16 mouse cellular contexts compared by ENCODE assay signal in the genomic region with DNA sequence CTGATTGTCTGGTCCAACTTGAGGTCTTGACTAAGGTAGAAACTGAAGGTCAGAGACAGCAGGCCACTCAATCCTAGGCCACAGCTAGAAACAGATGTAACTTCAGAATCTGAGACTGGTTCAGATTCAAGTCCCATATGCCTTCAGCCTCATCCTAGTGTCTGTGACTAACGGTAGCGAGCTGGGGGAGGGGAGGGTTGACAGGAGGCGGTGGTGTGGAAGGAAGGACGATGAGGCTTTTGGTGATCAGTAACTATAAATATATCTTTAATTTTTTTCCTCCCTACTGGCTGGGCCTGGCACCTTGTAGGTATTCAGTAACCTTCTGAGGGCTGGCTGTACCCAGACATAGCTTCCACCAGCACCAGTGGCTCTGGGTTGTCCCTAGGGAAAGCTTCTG. TPM values are rescaled to one million over a fixed set of nuclear protein-coding genes. Genes with fewer than 3 reads are reported as not detected.
A peak's percentile ranks its signal among the peaks of the same experiment; 100 is the strongest.
DNase-seq lines count a peak whose midpoint lies in the region; ATAC-seq and TF ChIP-seq lines count a peak whose summit lies in the region.
"Had no signal": no experiment of that assay in that cellular context is flagged by ENCODE, and none has a peak within 500 bp of the region (broad histone marks: within the 10 kb centered on the region; RNA-seq: fewer than 3 reads in every experiment).

No protein-coding gene starts in this region.

- DNase-seq in gastrocnemius, adult 2 months: no peak
- no peak for DNase-seq in gastrocnemius, adult 18-20 months (ENCODE audit: low spot score)
- DNase-seq in spleen, adult 2 months (ENCODE audit: low read depth in 1 of 2, low spot score in 2 of 2): no peak
- DNase-seq in spleen, postnatal 14 days (ENCODE audit: low spot score in 2 of 2): no peak
- DNase-seq in limb, embryonic 14.5 days (ENCODE audit: low spot score): no peak
- no peak for DNase-seq in left cerebral cortex, postnatal 4 days
- DNase-seq in retina, postnatal 1 day: no peak
- DNase-seq in cerebellum, adult 9-11 months: no peak
- DNase-seq: adrenal gland, postnatal 10 days; cerebellum, adult 11-12 months; gastrocnemius, postnatal 25 days; heart, postnatal 14 days; right cerebral cortex, postnatal 4 days had no signal

- H3K4me1 ChIP-seq in spleen, adult 2 months (ENCODE audit: control insufficient read depth, insufficient read depth, insufficient read length): peaks cover 6% of the 10 kb centered on the region
- peaks cover 46% of the 10 kb centered on the region for H3K4me1 ChIP-seq in limb, embryonic 14.5 days (ENCODE audit: control insufficient read depth, insufficient read depth, low read length)

- no peaks in the 10 kb centered on the region for H3K36me3 ChIP-seq in spleen, adult 2 months (ENCODE audit: control insufficient read depth, insufficient read depth, low read length)
- H3K36me3 ChIP-seq in limb, embryonic 14.5 days (ENCODE audit: control insufficient read depth, insufficient read depth, low read length): no peaks in the 10 kb centered on the region
- H3K36me3 ChIP-seq: forebrain, embryonic 15.5 days; lung, embryonic 15.5 days had no signal

- TF ChIP-seq POLR2A in spleen, adult 2 months (IDR thresholded peaks at IDR 0.05; ENCODE audit: low read depth, low read length): no peak
- TF ChIP-seq POLR2A in limb, embryonic 14.5 days (IDR thresholded peaks at IDR 0.05; ENCODE audit: borderline replicate concordance, extremely low read depth, insufficient read depth, insufficient read length): no peak

- intact Hi-C loops in gastrocnemius, adult 2 months (cut with DNase I): no loop called here
- intact Hi-C loops in left cerebral cortex, postnatal 4 days (cut with DNase I): no loop called here

- 67% methylated on average over 4 of the region's 4 CpGs for WGBS in spleen, adult 2 months
- 88% methylated on average over 4 of the region's 4 CpGs for WGBS in limb, embryonic 14.5 days

- H3K9ac ChIP-seq in limb, embryonic 14.5 days (ENCODE audit: low read depth, low read length, severe bottlenecking): 0 out of 2 replicates have a peak overlapping the region, but pooled peaks have one; percentile 2
- H3K9ac ChIP-seq: forebrain, embryonic 15.5 days; lung, embryonic 15.5 days had no signal

- no peak for TF ChIP-seq CTCF in gastrocnemius, adult 2 months (IDR thresholded peaks at IDR 0.05)
- TF ChIP-seq CTCF in spleen, adult 2 months (IDR thresholded peaks at IDR 0.05; ENCODE audit: extremely low read depth, insufficient read depth, insufficient read length, insufficient replicate concordance): no peak

- no peak overlapping the region for H3K4me3 ChIP-seq in gastrocnemius, adult 2 months
- peak overlapping the region; percentile 12; the same call in 1 of the 2 replicates for H3K4me3 ChIP-seq in spleen, adult 2 months (ENCODE audit: extremely low read depth, insufficient read depth, insufficient read length)
- H3K4me3 ChIP-seq in limb, embryonic 14.5 days (replicated peaks; ENCODE audit: low read length): no peak overlapping the region
- H3K4me3 ChIP-seq: forebrain, embryonic 15.5 days; lung, embryonic 15.5 days had no signal

- H3K27ac ChIP-seq in gastrocnemius, adult 2 months: peak overlapping the region; percentile 86
- H3K27ac ChIP-seq in spleen, adult 2 months (ENCODE audit: insufficient read depth, low read length): no peak overlapping the region; the same call in 1 of the 2 replicates
- no peak overlapping the region for H3K27ac ChIP-seq in limb, embryonic 14.5 days (replicated peaks; ENCODE audit: low read depth, low read length)
- H3K27ac ChIP-seq: forebrain, embryonic 15.5 days; lung, embryonic 15.5 days had no signal

- H3K9me3 ChIP-seq in limb, embryonic 14.5 days (ENCODE audit: control insufficient read depth, low read length): no peaks in the 10 kb centered on the region
- H3K9me3 ChIP-seq: forebrain, embryonic 15.5 days; lung, embryonic 15.5 days had no signal

- peaks cover 3% of the 10 kb centered on the region; the same call in 1 of the 2 replicates for H3K27me3 ChIP-seq in spleen, adult 2 months (ENCODE audit: control insufficient read depth, insufficient read depth, low read length)
- H3K27me3 ChIP-seq in limb, embryonic 14.5 days (ENCODE audit: control insufficient read depth, insufficient read depth, low read length): no peaks in the 10 kb centered on the region
- H3K27me3 ChIP-seq: forebrain, embryonic 15.5 days; lung, embryonic 15.5 days had no signal

- no peak overlapping the region for H3K4me2 ChIP-seq in limb, embryonic 14.5 days (replicated peaks; ENCODE audit: low read depth, low read length, severe bottlenecking)
- H3K4me2 ChIP-seq: forebrain, embryonic 15.5 days; lung, embryonic 15.5 days had no signal

- no peak for ATAC-seq in limb, embryonic 14.5 days (ENCODE audit: low FRiP score, low read depth)
- ATAC-seq: forebrain, embryonic 15.5 days had no signal

RNA-seq across cellular contexts. Expression of gene Rab3il1, which starts 14.0 kb away (rescaled TPM):
- 1 to 10 TPM; 4.0 to 4.7 TPM for total RNA-seq in gastrocnemius, adult 2 months (2021)
- 1 to 10 TPM; 3.0 to 4.5 TPM for total RNA-seq in gastrocnemius, adult 18-20 months (2021)
- polyA plus RNA-seq in spleen, adult 2 months (2012; rRNA removed): 73.5 and 77.8 TPM in 2 replicates
- 36.1 and 42.8 TPM in 2 replicates for polyA plus RNA-seq in limb, embryonic 14.5 days (2012; rRNA removed)
- 43.9 and 49.6 TPM in 2 replicates for polyA plus RNA-seq in limb, embryonic 14.5 days (2014; fragmentation: Nextera tagmentation; extraction: Ambion mirVana)
- total RNA-seq in left cerebral cortex, postnatal 4 days (2021): 10 to 100 TPM; 12.9 to 14.9 TPM

RNA-seq across cellular contexts. Expression of gene Best1, which starts 14.0 kb away (rescaled TPM):
- under 1 TPM; 0.28 to 0.46 TPM for total RNA-seq in gastrocnemius, adult 2 months (2021)
- under 1 TPM; 0.11 to 0.24 TPM for total RNA-seq in gastrocnemius, adult 18-20 months (2021)
- polyA plus RNA-seq in spleen, adult 2 months (2012; rRNA removed): 0.14 and 0.20 TPM in 2 replicates
- polyA plus RNA-seq in limb, embryonic 14.5 days (2012; rRNA removed): 1.5 and 1.7 TPM in 2 replicates
- polyA plus RNA-seq in limb, embryonic 14.5 days (2014; fragmentation: Nextera tagmentation; extraction: Ambion mirVana): 1.5 and 1.9 TPM in 2 replicates
- total RNA-seq in left cerebral cortex, postnatal 4 days (2021): 1 to 10 TPM; 1.7 to 2.1 TPM
- total RNA-seq: megakaryocyte, adult 5-6 weeks had no signal

RNA-seq across cellular contexts. Expression of gene Fads3, which starts 25.9 kb away (rescaled TPM):
- total RNA-seq in gastrocnemius, adult 2 months (2021): 1 to 10 TPM; 2.2 to 2.3 TPM
- total RNA-seq in gastrocnemius, adult 18-20 months (2021): 1 to 10 TPM; 2.2 to 5.7 TPM
- polyA plus RNA-seq in spleen, adult 2 months (2012; rRNA removed): 22.0 and 24.3 TPM in 2 replicates
- polyA plus RNA-seq in limb, embryonic 14.5 days (2012; rRNA removed): 40.8 and 57.7 TPM in 2 replicates
- polyA plus RNA-seq in limb, embryonic 14.5 days (2014; fragmentation: Nextera tagmentation; extraction: Ambion mirVana): 10.6 and 11.5 TPM in 2 replicates
- total RNA-seq in left cerebral cortex, postnatal 4 days (2021): 10 to 100 TPM; 52.8 to 60.4 TPM

RNA-seq across cellular contexts. Expression of gene Fth1, which starts 35.0 kb away (rescaled TPM):
- total RNA-seq in gastrocnemius, adult 2 months (2021): 1,000 to 10,000 TPM; 2,168 to 2,432 TPM
- 1,000 to 10,000 TPM; 2,098 to 2,234 TPM for total RNA-seq in gastrocnemius, adult 18-20 months (2021)
- 3,609 and 4,045 TPM in 2 replicates for polyA plus RNA-seq in spleen, adult 2 months (2012; rRNA removed)
- polyA plus RNA-seq in limb, embryonic 14.5 days (2012; rRNA removed): 663 and 670 TPM in 2 replicates
- 1,538 and 1,580 TPM in 2 replicates for polyA plus RNA-seq in limb, embryonic 14.5 days (2014; fragmentation: Nextera tagmentation; extraction: Ambion mirVana)
- total RNA-seq in left cerebral cortex, postnatal 4 days (2021): 1,000 to 10,000 TPM; 1,213 to 1,248 TPM

Comparison
In these comparisons a context has a peak if more than half of its experiments do, and no peak if none do; other contexts are left out.
1. RNA of gene Fads3, which starts 25.9 kb away (total RNA-seq): 52.8 to 60.4 TPM in left cerebral cortex, postnatal 4 days; 2.2 to 5.7 TPM in gastrocnemius, adult 18-20 months and 2.2 to 2.3 TPM in gastrocnemius, adult 2 months; every median in the first group is over 4 times any median in the second.